Mouse (Mus musculus): ENCODE data around the gene Shld1. TPM values are rescaled to one million over a fixed set of nuclear protein-coding genes. Genes with fewer than 3 reads are reported as not detected.

The Shld1 gene
- polyA plus RNA-seq, 1 experiment from 2014 or later = 23.5 TPM

GRCm38 (mm10) chr2:132689188-132689568, 2.4 kb downstream of the Shld1 start:
- no peaks in the 10 kb centered on the region for H3K27me3 ChIP-seq (replicated peaks; ENCODE audit: control insufficient read depth, insufficient read depth, low read length)
- no peaks in the 10 kb centered on the region for H3K36me3 ChIP-seq (ENCODE audit: control insufficient read depth, insufficient read depth, low read length)
- H3K4me2 ChIP-seq (ENCODE audit: low read length) = no peak overlapping the region
- H3K27ac ChIP-seq (ENCODE audit: low read depth, low read length) = no peak overlapping the region
- ATAC-seq = no peak
- H3K9ac ChIP-seq (ENCODE audit: low read depth, low read length) = no peak overlapping the region
- peaks cover 3% of the 10 kb centered on the region for H3K4me1 ChIP-seq (ENCODE audit: control insufficient read depth, insufficient read depth, low read depth, low read length)
- WGBS = 76% methylated on average over 4 of the region's 4 CpGs
- H3K4me3 ChIP-seq (ENCODE audit: low read length) = no peak overlapping the region
- no peaks in the 10 kb centered on the region for H3K9me3 ChIP-seq (ENCODE audit: control insufficient read depth, low read length)

- no peaks in the 10 kb centered on the region for H3K9me3 ChIP-seq (ENCODE audit: control insufficient read depth, low read length)
- peaks cover 3% of the 10 kb centered on the region for H3K4me1 ChIP-seq (ENCODE audit: control insufficient read depth, insufficient read depth, low read depth, low read length)
- 76% methylated on average over 15 of the region's 15 CpGs for WGBS
- no peaks in the 10 kb centered on the region for H3K36me3 ChIP-seq (ENCODE audit: control insufficient read depth, insufficient read depth, low read length)
- no peak overlapping the region for H3K4me3 ChIP-seq (ENCODE audit: low read length)
- H3K27me3 ChIP-seq (replicated peaks; ENCODE audit: control insufficient read depth, insufficient read depth, low read length) = no peaks in the 10 kb centered on the region
- no peak for ATAC-seq
- no peak overlapping the region for H3K9ac ChIP-seq (ENCODE audit: low read depth, low read length)
- H3K4me2 ChIP-seq (ENCODE audit: low read length) = no peak overlapping the region
- H3K27ac ChIP-seq (ENCODE audit: low read depth, low read length) = no peak overlapping the region
These were observed 3.0 kb downstream of the Shld1 start for GRCm38 (mm10) chr2:132689569-132690231.

- WGBS = 72% methylated on average over 7 of the region's 7 CpGs
- H3K4me3 ChIP-seq (ENCODE audit: low read length) = no peak overlapping the region
- no peak overlapping the region for H3K4me2 ChIP-seq (ENCODE audit: low read length)
- no peak overlapping the region for H3K27ac ChIP-seq (ENCODE audit: low read depth, low read length)
- H3K27me3 ChIP-seq (replicated peaks; ENCODE audit: control insufficient read depth, insufficient read depth, low read length) = no peaks in the 10 kb centered on the region
- H3K4me1 ChIP-seq (ENCODE audit: control insufficient read depth, insufficient read depth, low read depth, low read length) = no peaks in the 10 kb centered on the region; the same call in 1 of the 2 replicates
- no peaks in the 10 kb centered on the region for H3K9me3 ChIP-seq (ENCODE audit: control insufficient read depth, low read length)
- ATAC-seq = no peak
- H3K9ac ChIP-seq (ENCODE audit: low read depth, low read length) = no peak overlapping the region
- 0 out of 2 replicates have a peak, but pooled peaks cover 4% of the 10 kb centered on the region for H3K36me3 ChIP-seq (ENCODE audit: control insufficient read depth, insufficient read depth, low read length)
These were observed 5.0 kb downstream of the Shld1 start for GRCm38 (mm10) chr2:132691731-132692130.

GRCm38 (mm10) chr2:132692320-132692719, 5.6 kb downstream of the Shld1 start:
- Histone ChIP-seq H3K36me3 (ENCODE audit: control insufficient read depth, insufficient read depth, low read length) (0 out of 2 replicates have a peak, but pooled peaks cover 4% of the 10 kb centered on the region), H3K4me1 (ENCODE audit: control insufficient read depth, insufficient read depth, low read depth, low read length) (no peaks in the 10 kb centered on the region; the same call in 1 of the 2 replicates), H3K4me2 (ENCODE audit: low read length) (no peak overlapping the region), H3K9me3 (ENCODE audit: control insufficient read depth, low read length) (no peaks in the 10 kb centered on the region), H3K27me3 (replicated peaks; ENCODE audit: control insufficient read depth, insufficient read depth, low read length) (no peaks in the 10 kb centered on the region), H3K9ac (ENCODE audit: low read depth, low read length) (no peak overlapping the region), H3K27ac (ENCODE audit: low read depth, low read length) (no peak overlapping the region), H3K4me3 (ENCODE audit: low read length) (no peak overlapping the region)
- 59% methylated on average over 1 of the region's 1 CpGs for WGBS
- ATAC-seq = no peak

GRCm38 (mm10) chr2:132693980-132694379, 7.2 kb downstream of the Shld1 start:
- no peaks in the 10 kb centered on the region for H3K27me3 ChIP-seq (replicated peaks; ENCODE audit: control insufficient read depth, insufficient read depth, low read length)
- 0 out of 2 replicates have a peak, but pooled peaks cover 4% of the 10 kb centered on the region for H3K36me3 ChIP-seq (ENCODE audit: control insufficient read depth, insufficient read depth, low read length)
- H3K27ac ChIP-seq (ENCODE audit: low read depth, low read length) = no peak overlapping the region
- H3K9ac ChIP-seq (ENCODE audit: low read depth, low read length) = no peak overlapping the region
- no peak overlapping the region for H3K4me2 ChIP-seq (ENCODE audit: low read length)
- ATAC-seq = no peak
- WGBS = 87% methylated on average over 3 of the region's 3 CpGs
- H3K9me3 ChIP-seq (ENCODE audit: control insufficient read depth, low read length) = no peaks in the 10 kb centered on the region
- H3K4me3 ChIP-seq (ENCODE audit: low read length) = no peak overlapping the region
- no peaks in the 10 kb centered on the region for H3K4me1 ChIP-seq (ENCODE audit: control insufficient read depth, insufficient read depth, low read depth, low read length)

- H3K36me3 ChIP-seq (ENCODE audit: control insufficient read depth, insufficient read depth, low read length) = 0 out of 2 replicates have a peak, but pooled peaks cover 4% of the 10 kb centered on the region
- no peak overlapping the region for H3K4me2 ChIP-seq (ENCODE audit: low read length)
- no peak overlapping the region for H3K27ac ChIP-seq (ENCODE audit: low read depth, low read length)
- H3K9ac ChIP-seq (ENCODE audit: low read depth, low read length) = no peak overlapping the region
- no peaks in the 10 kb centered on the region for H3K4me1 ChIP-seq (ENCODE audit: control insufficient read depth, insufficient read depth, low read depth, low read length)
- no peaks in the 10 kb centered on the region for H3K27me3 ChIP-seq (replicated peaks; ENCODE audit: control insufficient read depth, insufficient read depth, low read length)
- no peak overlapping the region for H3K4me3 ChIP-seq (ENCODE audit: low read length)
- H3K9me3 ChIP-seq (ENCODE audit: control insufficient read depth, low read length) = no peaks in the 10 kb centered on the region
- WGBS = 88% methylated on average over 9 of the region's 9 CpGs
- ATAC-seq = no peak
These were observed 8.8 kb downstream of the Shld1 start for GRCm38 (mm10) chr2:132695358-132696093.

GRCm38 (mm10) chr2:132696519-132696918, 9.8 kb downstream of the Shld1 start:
- ATAC-seq = no peak
- Histone ChIP-seq H3K27ac (ENCODE audit: low read depth, low read length) (0 out of 2 replicates have a peak overlapping the region, but pooled peaks have one; percentile 17), H3K36me3 (ENCODE audit: control insufficient read depth, insufficient read depth, low read length) (0 out of 2 replicates have a peak, but pooled peaks cover 4% of the 10 kb centered on the region), H3K4me2 (ENCODE audit: low read length) (no peak overlapping the region), H3K27me3 (replicated peaks; ENCODE audit: control insufficient read depth, insufficient read depth, low read length) (no peaks in the 10 kb centered on the region), H3K9me3 (ENCODE audit: control insufficient read depth, low read length) (no peaks in the 10 kb centered on the region), H3K4me1 (ENCODE audit: control insufficient read depth, insufficient read depth, low read depth, low read length) (no peaks in the 10 kb centered on the region), H3K4me3 (ENCODE audit: low read length) (no peak overlapping the region), H3K9ac (ENCODE audit: low read depth, low read length) (no peak overlapping the region)
- 95% methylated on average over 5 of the region's 5 CpGs for WGBS

GRCm38 (mm10) chr2:132697256-132697655, 10.5 kb downstream of the Shld1 start:
- ATAC-seq = no peak
- no peak overlapping the region for H3K4me3 ChIP-seq (ENCODE audit: low read length)
- H3K9ac ChIP-seq (ENCODE audit: low read depth, low read length) = no peak overlapping the region
- no peaks in the 10 kb centered on the region for H3K9me3 ChIP-seq (ENCODE audit: control insufficient read depth, low read length)
- no peaks in the 10 kb centered on the region for H3K27me3 ChIP-seq (replicated peaks; ENCODE audit: control insufficient read depth, insufficient read depth, low read length)
- 0 out of 2 replicates have a peak, but pooled peaks cover 4% of the 10 kb centered on the region for H3K36me3 ChIP-seq (ENCODE audit: control insufficient read depth, insufficient read depth, low read length)
- H3K4me1 ChIP-seq (ENCODE audit: control insufficient read depth, insufficient read depth, low read depth, low read length) = no peaks in the 10 kb centered on the region
- no peak overlapping the region for H3K4me2 ChIP-seq (ENCODE audit: low read length)
- no peak overlapping the region for H3K27ac ChIP-seq (ENCODE audit: low read depth, low read length)
- 88% methylated on average over 5 of the region's 5 CpGs for WGBS

GRCm38 (mm10) chr2:132697695-132698094, 11.0 kb downstream of the Shld1 start:
- no peaks in the 10 kb centered on the region for H3K4me1 ChIP-seq (ENCODE audit: control insufficient read depth, insufficient read depth, low read depth, low read length)
- ATAC-seq = no peak
- H3K9me3 ChIP-seq (ENCODE audit: control insufficient read depth, low read length) = no peaks in the 10 kb centered on the region
- H3K36me3 ChIP-seq (ENCODE audit: control insufficient read depth, insufficient read depth, low read length) = 0 out of 2 replicates have a peak, but pooled peaks cover 4% of the 10 kb centered on the region
- 72% methylated on average over 7 of the region's 7 CpGs for WGBS
- H3K4me3 ChIP-seq (ENCODE audit: low read length) = no peak overlapping the region
- H3K4me2 ChIP-seq (ENCODE audit: low read length) = no peak overlapping the region
- no peak overlapping the region for H3K27ac ChIP-seq (ENCODE audit: low read depth, low read length)
- no peak overlapping the region for H3K9ac ChIP-seq (ENCODE audit: low read depth, low read length)
- no peaks in the 10 kb centered on the region for H3K27me3 ChIP-seq (replicated peaks; ENCODE audit: control insufficient read depth, insufficient read depth, low read length)
